Mouse (Mus musculus): Measurements from ENCODE around the gene Actl11. TPM values are rescaled to one million over a fixed set of nuclear protein-coding genes. Genes with fewer than 3 reads are reported as not detected.

Gene Actl11
- polyA plus RNA-seq, 1 experiment = not detected

DNA sequence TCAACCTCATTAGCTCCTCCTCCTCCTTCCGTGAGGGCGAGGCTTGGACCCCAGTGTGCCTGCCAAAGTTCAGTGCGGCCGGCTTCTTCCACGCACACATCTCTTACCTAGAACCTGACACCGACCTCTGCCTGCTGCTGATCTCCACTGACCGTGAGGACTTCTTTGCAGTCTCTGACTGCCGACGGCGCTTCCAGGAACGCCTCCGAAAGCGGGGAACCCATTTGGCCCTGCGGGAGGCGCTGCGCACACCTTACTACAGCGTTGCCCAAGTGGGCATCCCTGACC, 26.7 kb upstream of the Actl11 start:
- DNase-seq = no peak
- TF ChIP-seq CTCF (IDR thresholded peaks at IDR 0.05; ENCODE audit: insufficient read depth, low read length) (no peak), POLR2A (IDR thresholded peaks at IDR 0.05; ENCODE audit: borderline replicate concordance, extremely low read depth, low read depth, low read length) (no peak)
- H3K4me3 ChIP-seq (replicated peaks; ENCODE audit: extremely low read depth, low read depth, low read length) = no peak overlapping the region
- WGBS = 58% methylated on average over 17 of the region's 17 CpGs
- no peaks in the 10 kb centered on the region for H3K4me1 ChIP-seq (ENCODE audit: control insufficient read depth, insufficient read depth, low read length)

DNA sequence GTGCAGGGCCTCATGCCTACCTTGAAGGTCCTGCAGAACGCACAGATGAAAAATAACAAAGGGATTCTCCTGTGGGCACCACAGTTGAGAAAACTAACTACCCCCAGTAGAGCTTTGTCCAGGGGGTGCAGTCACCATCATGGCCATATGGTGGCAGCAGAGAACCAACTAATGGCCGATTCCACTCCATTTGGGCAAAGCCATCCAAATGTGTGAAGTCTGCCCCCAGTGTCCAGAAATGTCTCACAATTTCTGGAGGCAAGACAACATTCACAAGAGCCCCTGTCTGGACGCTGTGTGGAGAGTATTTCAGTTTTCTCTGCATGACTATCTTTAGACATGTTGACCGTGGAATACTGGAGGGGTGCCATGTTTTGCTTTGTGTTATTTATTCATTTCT, 23.5 kb upstream of the Actl11 start:
- DNase-seq = peak; percentile 79
- 1% methylated on average over 4 of the region's 4 CpGs for WGBS
- no peak for TF ChIP-seq POLR2A (IDR thresholded peaks at IDR 0.05; ENCODE audit: borderline replicate concordance, extremely low read depth, low read depth, low read length)
- TF ChIP-seq CTCF (IDR thresholded peaks at IDR 0.05; ENCODE audit: insufficient read depth, low read length) = peak; percentile 96
- Histone ChIP-seq H3K4me1 (ENCODE audit: control insufficient read depth, insufficient read depth, low read length) (no peaks in the 10 kb centered on the region; the same call in 1 of the 2 replicates), H3K4me3 (replicated peaks; ENCODE audit: extremely low read depth, low read depth, low read length) (no peak overlapping the region)

DNA sequence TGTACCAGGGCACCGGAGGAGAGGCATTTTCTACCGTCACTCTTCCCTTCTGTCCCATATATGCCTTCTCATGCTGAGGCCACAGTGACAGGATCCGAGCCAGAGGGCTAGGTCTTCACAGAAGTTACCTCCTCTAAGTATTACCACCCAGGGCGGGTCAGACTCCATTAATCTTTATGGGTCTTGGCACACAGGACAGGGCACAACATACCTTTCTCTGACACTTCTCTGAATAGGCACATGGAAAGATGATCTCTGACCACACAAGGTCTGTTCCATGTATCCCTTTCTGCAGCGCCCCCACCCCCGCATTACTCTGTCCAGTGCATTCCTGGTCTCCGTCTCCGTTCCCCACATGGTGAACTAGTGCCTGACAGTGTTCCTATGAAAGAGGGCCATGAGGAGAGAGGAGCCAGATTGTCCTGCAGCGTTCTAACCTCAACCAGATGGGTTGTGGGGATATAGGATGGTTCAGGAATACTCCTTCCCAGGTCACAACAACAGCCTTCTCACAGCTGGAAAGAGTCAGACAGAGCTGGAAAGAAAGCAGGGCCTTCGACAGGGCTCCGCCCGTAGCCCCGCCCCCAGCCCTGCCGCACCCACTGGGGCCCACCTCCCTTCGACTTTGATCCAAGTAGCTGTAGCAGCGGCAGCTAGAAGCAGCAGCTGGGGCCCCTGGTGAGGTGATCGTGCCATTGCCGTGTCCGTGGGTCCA, 21.9 kb upstream of the Actl11 start, which contains the start of gene Mst1r:
TSS of gene Mst1r (plus strand) at position 622 of the 715 bp plus-strand sequence.
- 23% methylated on average over 19 of the region's 19 CpGs for WGBS
- Histone ChIP-seq H3K4me3 (replicated peaks; ENCODE audit: extremely low read depth, low read depth, low read length) (peak within 1 kb of the TSS; percentile 55), H3K4me1 (ENCODE audit: control insufficient read depth, insufficient read depth, low read length) (no peaks in the 10 kb centered on the region; the same call in 1 of the 2 replicates)
- TF ChIP-seq POLR2A (IDR thresholded peaks at IDR 0.05; ENCODE audit: borderline replicate concordance, extremely low read depth, low read depth, low read length) = peak; percentile 37; the same call in 1 of the 2 replicates
- TF ChIP-seq CTCF (IDR thresholded peaks at IDR 0.05; ENCODE audit: insufficient read depth, low read length) = no peak
- DNase-seq = peak; percentile 63

DNA sequence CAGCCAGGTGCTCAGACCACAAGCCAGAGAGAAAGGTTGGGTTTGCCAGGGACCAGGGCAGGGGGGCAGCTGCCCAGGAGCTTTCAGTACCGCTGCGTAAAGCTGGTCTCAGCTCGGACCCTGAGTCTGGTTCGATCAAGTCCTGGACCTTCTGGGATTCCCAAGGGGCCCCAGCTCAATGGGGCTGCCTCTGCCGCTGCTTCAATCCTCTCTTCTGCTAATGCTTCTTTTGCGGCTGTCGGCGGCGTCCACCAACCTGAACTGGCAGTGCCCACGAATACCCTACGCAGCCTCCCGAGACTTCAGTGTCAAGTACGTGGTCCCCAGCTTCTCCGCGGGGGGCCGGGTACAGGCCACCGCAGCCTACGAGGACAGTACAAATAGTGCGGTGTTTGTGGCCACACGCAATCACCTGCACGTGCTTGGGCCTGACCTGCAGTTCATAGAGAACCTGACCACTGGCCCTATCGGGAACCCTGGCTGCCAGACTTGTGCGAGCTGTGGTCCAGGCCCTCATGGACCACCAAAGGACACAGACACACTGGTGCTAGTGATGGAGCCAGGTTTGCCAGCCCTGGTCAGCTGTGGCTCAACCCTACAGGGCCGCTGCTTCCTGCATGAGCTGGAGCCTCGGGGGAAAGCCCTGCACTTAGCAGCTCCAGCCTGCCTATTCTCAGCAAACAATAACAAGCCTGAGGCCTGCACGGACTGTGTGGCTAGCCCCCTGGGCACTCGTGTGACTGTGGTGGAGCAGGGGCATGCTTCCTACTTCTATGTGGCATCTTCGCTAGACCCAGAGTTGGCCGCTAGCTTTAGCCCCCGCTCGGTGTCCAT, 21.1 kb upstream of the Actl11 start:
- TF ChIP-seq CTCF (IDR thresholded peaks at IDR 0.05; ENCODE audit: insufficient read depth, low read length) = no peak
- no peak for TF ChIP-seq POLR2A (IDR thresholded peaks at IDR 0.05; ENCODE audit: borderline replicate concordance, extremely low read depth, low read depth, low read length)
- Histone ChIP-seq H3K4me3 (replicated peaks; ENCODE audit: extremely low read depth, low read depth, low read length) (peak overlapping the region; percentile 55), H3K4me1 (ENCODE audit: control insufficient read depth, insufficient read depth, low read length) (no peaks in the 10 kb centered on the region; the same call in 1 of the 2 replicates)
- WGBS = 52% methylated on average over 31 of the region's 31 CpGs
- no peak for DNase-seq

DNA sequence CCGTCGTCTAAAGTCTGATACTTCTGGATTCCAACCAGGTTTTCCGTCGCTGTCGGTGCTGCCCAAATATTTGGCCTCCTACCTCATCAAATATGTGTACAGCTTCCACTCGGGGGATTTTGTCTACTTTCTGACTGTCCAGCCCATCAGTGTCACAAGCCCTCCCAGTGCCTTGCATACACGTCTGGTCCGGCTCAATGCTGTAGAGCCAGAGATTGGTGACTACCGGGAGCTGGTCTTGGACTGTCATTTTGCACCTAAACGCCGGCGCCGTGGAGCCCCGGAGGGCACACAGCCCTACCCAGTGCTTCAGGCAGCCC, 20.5 kb upstream of the Actl11 start:
- Histone ChIP-seq H3K4me3 (replicated peaks; ENCODE audit: extremely low read depth, low read depth, low read length) (peak overlapping the region; percentile 53), H3K4me1 (ENCODE audit: control insufficient read depth, insufficient read depth, low read length) (no peaks in the 10 kb centered on the region; the same call in 1 of the 2 replicates)
- TF ChIP-seq CTCF (IDR thresholded peaks at IDR 0.05; ENCODE audit: insufficient read depth, low read length) (no peak), POLR2A (IDR thresholded peaks at IDR 0.05; ENCODE audit: borderline replicate concordance, extremely low read depth, low read depth, low read length) (no peak)
- peak; percentile 18 for DNase-seq
- WGBS = 66% methylated on average over 14 of the region's 14 CpGs

DNA sequence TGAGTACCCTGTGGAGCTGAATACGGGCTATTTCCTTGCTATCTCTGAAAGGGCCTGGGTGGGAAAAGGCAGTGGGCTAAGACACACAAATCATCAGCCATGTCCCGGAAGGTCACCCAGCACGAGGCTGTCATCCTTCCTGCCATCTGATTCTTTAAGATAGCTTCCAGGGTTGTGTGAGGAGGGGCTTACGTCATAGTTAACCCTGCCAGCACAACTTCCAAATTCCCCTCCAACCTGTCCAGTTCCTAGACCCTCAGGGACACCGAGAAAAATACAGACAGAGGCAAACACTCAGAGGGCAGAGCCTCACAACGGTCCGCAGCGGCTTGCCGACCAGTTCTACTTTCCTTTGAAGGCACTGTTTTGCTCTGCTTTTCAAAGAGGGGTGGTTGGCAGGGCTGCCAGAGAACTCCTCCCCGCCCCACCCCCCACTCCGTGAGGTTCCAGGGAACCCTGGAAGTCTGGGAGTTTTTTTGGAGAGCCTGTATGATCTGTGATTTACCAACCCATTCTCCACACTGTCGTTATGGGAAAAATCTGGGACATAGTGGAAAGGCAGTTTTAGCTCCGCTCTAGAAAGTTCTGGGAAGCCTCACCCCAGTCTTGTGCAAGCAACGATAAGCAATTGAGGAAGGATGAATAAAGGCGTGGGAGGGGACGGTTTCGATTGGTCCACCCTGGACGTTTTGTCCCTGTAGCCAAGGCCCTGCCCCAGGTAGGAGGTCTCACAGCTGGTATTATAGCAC, 19.7 kb upstream of the Actl11 start:
- peak overlapping the region; percentile 39 for H3K4me3 ChIP-seq (replicated peaks; ENCODE audit: extremely low read depth, low read depth, low read length)
- peak; percentile 31 for DNase-seq
- no peak for TF ChIP-seq CTCF (IDR thresholded peaks at IDR 0.05; ENCODE audit: insufficient read depth, low read length)
- TF ChIP-seq POLR2A (IDR thresholded peaks at IDR 0.05; ENCODE audit: borderline replicate concordance, extremely low read depth, low read depth, low read length) = no peak

DNA sequence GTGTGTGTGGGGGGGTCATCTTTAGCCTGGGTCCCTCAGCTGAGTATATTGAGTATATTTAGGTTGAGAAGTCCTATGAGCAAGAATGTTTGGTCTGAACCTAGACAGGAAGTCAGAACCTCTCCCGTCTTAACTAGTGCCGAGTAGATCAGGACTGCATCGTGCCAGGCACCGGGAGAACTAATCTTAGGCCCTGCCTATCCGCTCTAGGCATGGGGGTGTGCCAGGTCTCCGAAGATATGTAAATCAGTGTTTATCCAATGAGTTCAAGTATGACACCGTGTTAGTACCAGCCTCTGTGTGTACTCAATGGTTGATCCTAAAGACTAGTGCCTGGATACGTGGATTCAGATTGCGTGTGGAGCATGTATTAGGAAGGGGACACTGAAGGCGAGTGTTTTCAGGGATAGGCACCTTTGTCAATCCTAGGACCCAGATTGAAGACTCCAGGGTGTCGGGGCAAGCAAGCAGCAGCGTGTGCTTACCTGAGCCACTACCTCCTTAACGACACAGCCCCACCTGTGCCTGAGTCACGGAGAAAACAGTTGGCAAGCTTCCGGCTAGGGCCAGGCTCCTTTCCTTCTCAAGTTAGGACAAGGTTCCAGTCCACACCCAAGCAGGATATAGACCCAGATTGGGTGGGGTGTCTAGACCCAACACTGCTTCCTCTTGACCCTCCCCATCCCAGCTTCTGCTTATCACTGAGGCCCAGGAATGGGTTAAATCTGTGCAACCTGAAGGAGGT, 18.1 kb upstream of the Actl11 start:
- Histone ChIP-seq H3K4me3 (replicated peaks; ENCODE audit: extremely low read depth, low read depth, low read length) (no peak overlapping the region), H3K4me1 (ENCODE audit: control insufficient read depth, insufficient read depth, low read length) (no peaks in the 10 kb centered on the region; the same call in 1 of the 2 replicates)
- WGBS = 62% methylated on average over 15 of the region's 15 CpGs
- DNase-seq = no peak
- no peak for TF ChIP-seq POLR2A (IDR thresholded peaks at IDR 0.05; ENCODE audit: borderline replicate concordance, extremely low read depth, low read depth, low read length)
- no peak for TF ChIP-seq CTCF (IDR thresholded peaks at IDR 0.05; ENCODE audit: insufficient read depth, low read length)

More for the DNA sequence above, 19.7 kb upstream of the Actl11 start:
- WGBS = 32% methylated on average over 18 of the region's 18 CpGs
- H3K4me1 ChIP-seq (ENCODE audit: control insufficient read depth, insufficient read depth, low read length) = no peaks in the 10 kb centered on the region; the same call in 1 of the 2 replicates

DNA sequence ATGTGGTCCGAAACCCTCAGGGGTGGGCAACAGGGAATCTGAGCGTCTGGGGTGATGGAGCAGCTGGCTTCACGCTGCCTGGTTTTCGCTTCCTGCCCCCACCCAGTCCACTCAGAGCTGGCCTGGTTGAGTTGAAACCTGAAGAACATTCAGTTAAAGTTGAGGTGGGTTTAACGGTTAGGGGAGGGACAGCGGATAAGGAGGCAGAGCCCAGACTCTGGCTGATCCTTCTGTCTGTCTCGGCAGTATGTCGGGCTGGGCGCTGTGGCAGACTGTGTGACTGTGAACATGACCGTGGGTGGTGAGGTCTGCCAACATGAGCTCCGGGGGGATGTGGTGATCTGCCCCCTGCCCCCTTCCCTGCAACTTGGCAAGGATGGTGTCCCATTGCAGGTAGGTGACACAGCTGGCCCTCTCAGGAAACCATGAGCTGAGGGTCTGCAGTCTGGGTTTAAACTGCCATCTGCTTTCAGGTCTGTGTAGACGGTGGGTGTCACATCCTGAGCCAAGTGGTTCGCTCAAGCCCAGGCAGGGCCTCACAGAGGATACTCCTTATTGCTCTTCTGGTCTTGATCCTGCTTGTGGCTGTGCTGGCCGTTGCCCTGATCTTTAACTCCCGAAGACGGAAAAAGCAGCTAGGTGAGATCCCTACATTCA, 13.4 kb upstream of the Actl11 start:
- TF ChIP-seq CTCF (IDR thresholded peaks at IDR 0.05; ENCODE audit: insufficient read depth, low read length) (no peak), POLR2A (IDR thresholded peaks at IDR 0.05; ENCODE audit: borderline replicate concordance, extremely low read depth, low read depth, low read length) (no peak)

More for the DNA sequence above, 13.4 kb upstream of the Actl11 start:
- Histone ChIP-seq H3K4me1 (ENCODE audit: control insufficient read depth, insufficient read depth, low read length) (no peaks in the 10 kb centered on the region), H3K4me3 (replicated peaks; ENCODE audit: extremely low read depth, low read depth, low read length) (no peak overlapping the region)
- no peak for DNase-seq
- 72% methylated on average over 16 of the region's 16 CpGs for WGBS

All from lung, adult 2 months (tissue).